8 mouse cellular contexts compared by ENCODE assay signal in the genomic region with DNA sequence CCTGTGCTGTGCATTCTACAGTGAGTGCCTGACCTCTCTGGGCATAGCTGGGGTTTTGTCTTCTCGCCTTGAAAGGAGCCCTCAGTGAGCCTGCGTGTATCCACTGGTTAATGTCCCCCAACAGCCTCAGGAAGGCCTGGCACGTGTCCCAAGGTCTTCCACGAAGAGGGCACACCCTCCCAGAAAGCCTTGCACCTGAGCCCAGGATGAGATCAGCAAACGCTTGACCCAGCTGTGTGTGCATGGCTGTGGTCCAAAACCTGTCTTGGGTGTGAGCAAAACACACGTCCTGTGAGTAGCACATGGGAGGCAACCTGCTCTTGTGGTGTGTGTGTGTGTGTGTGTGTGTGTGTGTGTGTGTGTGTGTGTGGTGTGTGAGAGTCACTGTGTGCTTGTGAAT. TPM values are rescaled to one million over a fixed set of nuclear protein-coding genes. Genes with fewer than 3 reads are reported as not detected.
DNase-seq lines count a peak whose midpoint lies in the region; ATAC-seq and TF ChIP-seq lines count a peak whose summit lies in the region.

No protein-coding gene starts in this region.

- TF ChIP-seq EP300 in heart, adult 2 months (IDR thresholded peaks at IDR 0.05; ENCODE audit: insufficient read depth, low read depth, low read length), result peak; percentile 74; the same call in 1 of the 2 replicates

- no peak for ATAC-seq in heart, embryonic 11.5 days (replicated peaks; ENCODE audit: insufficient number of reproducible peaks, low FRiP score, low TSS enrichment)
- ATAC-seq in inflammation-experienced regulatory T-cells, adult 6 months, result no peak

- no peak overlapping the region for H3K27ac ChIP-seq in heart, adult 2 months
- H3K27ac ChIP-seq in heart, embryonic 11.5 days (ENCODE audit: low read depth, low read length), result no peak overlapping the region

- H3K4me2 ChIP-seq in heart, embryonic 11.5 days, result no peak overlapping the region

- H3K4me1 ChIP-seq in heart, adult 2 months (ENCODE audit: control insufficient read depth, insufficient read depth, low read length), result peaks cover 15% of the 10 kb centered on the region
- H3K4me1 ChIP-seq in heart, embryonic 11.5 days (ENCODE audit: control insufficient read depth, insufficient read depth, low read length), result peaks cover 18% of the 10 kb centered on the region

- no peak for TF ChIP-seq POLR2A in heart, adult 2 months (IDR thresholded peaks at IDR 0.05; ENCODE audit: insufficient read depth, low read depth, low read length)

- no peaks in the 10 kb centered on the region for H3K79me2 ChIP-seq in heart, adult 2 months (replicated peaks; ENCODE audit: control insufficient read depth, insufficient read depth, low read length)

- H3K36me3 ChIP-seq in heart, adult 2 months (ENCODE audit: control insufficient read depth, insufficient read depth, low read length), result no peaks in the 10 kb centered on the region
- H3K36me3 ChIP-seq in heart, embryonic 11.5 days (ENCODE audit: control insufficient read depth, insufficient read depth, low read length), result no peaks in the 10 kb centered on the region

- no peak for TF ChIP-seq CTCF in heart, adult 2 months (IDR thresholded peaks at IDR 0.05)

- H3K27me3 ChIP-seq in heart, adult 2 months (ENCODE audit: control insufficient read depth, insufficient read depth, low read length), result no peaks in the 10 kb centered on the region
- no peaks in the 10 kb centered on the region; the same call in 1 of the 2 replicates for H3K27me3 ChIP-seq in heart, embryonic 11.5 days (ENCODE audit: control insufficient read depth, insufficient read depth, low read length)

- H3K4me3 ChIP-seq in heart, adult 2 months, result no peak overlapping the region
- no peak overlapping the region for H3K4me3 ChIP-seq in heart, embryonic 11.5 days (ENCODE audit: low read depth, low read length)

- WGBS in heart, adult 2 months, result 15% methylated on average over 6 of the region's 6 CpGs
- 63% methylated on average over 6 of the region's 6 CpGs for WGBS in heart, embryonic 11.5 days (ENCODE audit: insufficient replicate concordance)

- DNase-seq in heart, adult 2 months, result peak; percentile 58 to 65
- peak; percentile 77 for DNase-seq in adrenal gland, postnatal 10 days
- DNase-seq in heart, postnatal 36 days, result peak; percentile 57 to 64
- peak; percentile 65 for DNase-seq in lung, postnatal 14 days
- DNase-seq in Muller cell, postnatal 12 days (ENCODE audit: inconsistent ontology term), result no peak
- no peak for DNase-seq in spleen, adult 12 weeks (ENCODE audit: low spot score)

- intact Hi-C loops in heart, adult 2 months (cut with DNase I), result no loop called here
- intact Hi-C loops in heart, postnatal 36 days (cut with DNase I), result no loop called here

- peak overlapping the region; percentile 8; the same call in 1 of the 2 replicates for H3K9ac ChIP-seq in heart, adult 2 months (ENCODE audit: low read depth, low read length)
- H3K9ac ChIP-seq in heart, embryonic 11.5 days (ENCODE audit: low read depth, low read length), result no peak overlapping the region

- H3K9me3 ChIP-seq in heart, embryonic 11.5 days (replicated peaks; ENCODE audit: control insufficient read depth, low read length), result no peaks in the 10 kb centered on the region

RNA-seq across cellular contexts. Expression of gene Sik1, which starts 28.9 kb away (rescaled TPM):
- total RNA-seq in heart, adult 2 months (2021), result 10 to 100 TPM; 39.6 to 62.7 TPM
- polyA plus RNA-seq in heart, adult 2 months (2012; rRNA removed), result 15.4 and 21.0 TPM in 2 replicates
- 21.7 and 24.3 TPM in 2 replicates for polyA plus RNA-seq in heart, embryonic 11.5 days (2014; fragmentation: Nextera tagmentation; extraction: Ambion mirVana)
- total RNA-seq in adrenal gland, postnatal 10 days (2021), result 100 to 1,000 TPM in 1 of 2 experiments, 10 to 100 TPM in 1; 25.4 to 112 TPM
- total RNA-seq in heart, postnatal 36 days (2021), result 10 to 100 TPM; 24.0 to 68.3 TPM
- 1 to 10 TPM; 2.5 to 3.8 (median 2.7) TPM for polyA plus RNA-seq in inflammation-experienced regulatory T-cells, adult 6 months (2017; shearing (Covaris generic))

Comparison
In these comparisons a context has a peak if more than half of its experiments do, and no peak if none do; other contexts are left out.
1. DNase-seq: peak in heart, adult 2 months (2 of 2), adrenal gland, postnatal 10 days (single experiment), heart, postnatal 36 days (2 of 2) and lung, postnatal 14 days (single experiment); none in Muller cell, postnatal 12 days (single experiment) and spleen, adult 12 weeks (single experiment).